Mouse (Mus musculus): ENCODE measurements around the gene Arhgap44.

- TF ChIP-seq CTCF (IDR thresholded peaks at IDR 0.05) (no peak), POLR2A (IDR thresholded peaks at IDR 0.05; ENCODE audit: insufficient read depth, low read depth, low read length) (no peak)
These were observed 42.5 kb downstream of the Arhgap44 start for GRCm38 (mm10) chr11:65120276-65120675.

All from heart, adult 2 months (tissue).